Mouse (Mus musculus) brain, embryonic 14.5 days (tissue): Measurements from ENCODE around the gene Arhgdia.

Experiments used
- CTCF ChIP-seq: fragments of 200-500 bp; IDR thresholded peaks from 2 replicates; pipeline ENCODE4 v1.5.1; 2012; ENCODE audit warnings: inconsistent platforms, mild to moderate bottlenecking, moderate library complexity, borderline replicate concordance; ENCODE audit not compliant: insufficient read depth, insufficient read length; ENCODE audit errors: extremely low read depth
- POLR2A ChIP-seq: fragments of 200-500 bp; IDR thresholded peaks from 2 replicates; pipeline ENCODE4 v1.6.1; 2012; ENCODE audit warnings: mild to moderate bottlenecking, inconsistent platforms, borderline replicate concordance; ENCODE audit not compliant: poor library complexity, insufficient read depth, insufficient read length, severe bottlenecking; ENCODE audit errors: extremely low read depth

- TF ChIP-seq CTCF (no peak), POLR2A (no peak)
Measured at GRCm38 (mm10) chr11:120629341-120629730, 47.9 kb upstream of the Arhgdia start.
